Mouse (Mus musculus): Measurements from ENCODE around the gene Nr1h3.

Gene Nr1h3

DNA sequence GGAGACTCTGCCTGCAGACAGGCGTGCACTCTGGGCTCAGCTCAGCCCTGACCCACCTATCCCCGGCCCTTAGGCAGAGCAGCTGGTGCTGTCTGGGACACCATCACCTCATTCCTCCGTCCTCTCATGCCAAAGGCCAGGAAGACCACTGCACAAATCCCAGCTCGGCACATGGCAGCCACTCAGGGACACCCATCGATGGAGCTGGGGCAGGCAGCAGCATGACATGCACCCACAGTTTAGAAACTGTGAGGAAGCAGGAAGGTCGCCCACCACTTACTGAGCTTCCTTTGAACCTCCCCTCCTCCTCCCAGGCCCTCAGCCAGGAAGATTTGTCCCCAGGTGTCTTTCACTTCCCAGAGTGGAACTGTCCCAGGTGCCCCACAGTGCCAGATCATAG is 65.2 kb downstream of the Nr1h3 start:
- peak in 1 of 2 experiments; percentile 61 for DNase-seq

DNA sequence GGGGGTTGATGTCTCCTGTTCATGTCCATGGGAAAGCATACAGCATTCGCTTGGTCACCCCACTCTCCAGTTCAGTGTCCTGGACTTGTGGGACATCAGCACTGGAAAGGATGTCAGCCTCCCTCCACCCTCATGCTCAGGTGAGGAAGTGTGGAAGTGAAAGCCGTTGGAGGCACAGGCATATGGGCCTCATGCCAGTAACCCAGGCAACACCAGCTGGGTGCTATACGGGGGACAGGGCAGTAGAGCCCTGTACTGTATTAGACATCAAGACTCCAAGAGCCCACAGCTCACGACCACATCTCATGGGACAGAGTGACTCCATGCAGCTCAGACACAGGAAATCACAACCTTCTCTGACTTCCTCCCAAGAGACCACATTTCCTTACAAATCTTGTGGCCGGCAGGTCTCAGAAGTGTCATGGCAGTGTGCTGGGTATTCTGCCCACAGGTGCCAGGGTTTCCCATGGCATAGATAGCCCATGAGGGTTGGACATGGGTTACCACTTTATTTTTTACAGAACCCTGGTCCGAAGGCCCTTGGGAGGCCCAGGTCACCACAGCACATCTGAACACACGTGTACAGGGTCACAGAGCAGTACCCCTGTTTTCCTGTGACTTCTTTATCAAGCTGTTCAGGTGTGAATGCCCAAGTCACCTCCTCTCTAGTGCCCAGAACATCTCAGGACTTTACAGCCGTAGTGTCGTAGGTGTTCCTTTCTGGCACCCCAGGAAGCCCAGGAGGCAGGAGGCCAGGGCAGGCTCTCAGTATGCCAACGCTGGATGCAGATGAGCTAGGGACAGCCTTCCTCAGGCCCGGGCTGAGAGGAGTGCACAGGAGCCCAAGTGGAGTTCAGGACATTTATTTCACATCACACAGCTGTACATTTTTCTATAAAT is 65.9 kb downstream of the Nr1h3 start:
- DNase-seq, result peak; percentile 66 to 74
